Mouse (Mus musculus) adrenal gland, adult 8-10 months (tissue): Measurements from ENCODE around the gene Mcm10. TPM values are rescaled to one million over a fixed set of nuclear protein-coding genes. Genes with fewer than 3 reads are reported as not detected.
A peak's percentile ranks its signal among the peaks of the same experiment; 100 is the strongest.

ENCODE experiments used
- DNase-seq: peaks from one replicate; pipeline ENCODE4 v3.0.0; 2022
- total RNA-seq, 4 experiments: library from RNA; stranded (reverse); gene quantifications; 2 replicates each; pipeline ENCODE4 v1.2.4; 2022

Gene Mcm10
- 1 to 10 TPM; 2.0 to 7.3 (median 5.1) TPM for total RNA-seq

DNA sequence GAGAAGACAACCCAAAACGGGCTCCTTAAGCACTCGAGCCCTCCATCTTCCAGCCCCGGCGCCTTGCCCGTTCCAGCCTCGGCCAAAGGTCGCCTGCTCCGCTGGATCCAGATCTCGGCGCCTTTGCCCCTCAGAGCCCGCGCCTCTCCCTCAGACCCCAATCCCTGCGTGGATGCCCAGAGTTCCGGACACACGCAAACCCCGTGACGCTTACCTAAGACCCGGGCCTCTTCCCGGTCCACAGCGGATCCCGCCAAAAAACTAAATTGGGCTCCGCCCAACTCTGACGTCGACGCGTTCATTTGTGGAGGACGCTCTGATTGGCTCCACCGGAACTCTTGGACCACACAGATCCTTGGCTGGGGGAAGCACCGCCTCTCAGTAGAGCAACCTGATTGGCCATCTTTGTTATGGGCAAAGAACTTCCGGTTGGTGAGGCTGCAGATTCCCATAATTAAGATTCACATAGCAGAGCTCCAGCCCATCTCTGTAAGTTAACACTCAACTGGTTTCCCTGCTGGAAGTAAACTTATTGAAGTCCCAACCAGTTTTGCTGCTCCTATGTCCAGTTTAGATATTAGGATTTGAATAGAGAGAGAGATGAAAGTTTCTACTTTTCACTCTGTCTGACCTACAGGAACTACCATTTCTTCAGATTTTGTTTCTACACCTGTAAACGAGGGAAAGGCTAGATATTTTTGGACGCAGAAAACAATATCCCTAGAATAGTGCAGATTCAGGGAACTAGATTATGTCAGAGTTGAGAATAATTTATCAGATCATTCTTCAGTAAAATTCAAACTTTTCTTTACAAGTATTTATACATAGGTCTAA, at the start of gene Mcm10:
Gene Mcm10, minus strand, starts transcription at position 301 of the 834 bp plus-strand sequence.
- DNase-seq, result peak; percentile 93

DNA sequence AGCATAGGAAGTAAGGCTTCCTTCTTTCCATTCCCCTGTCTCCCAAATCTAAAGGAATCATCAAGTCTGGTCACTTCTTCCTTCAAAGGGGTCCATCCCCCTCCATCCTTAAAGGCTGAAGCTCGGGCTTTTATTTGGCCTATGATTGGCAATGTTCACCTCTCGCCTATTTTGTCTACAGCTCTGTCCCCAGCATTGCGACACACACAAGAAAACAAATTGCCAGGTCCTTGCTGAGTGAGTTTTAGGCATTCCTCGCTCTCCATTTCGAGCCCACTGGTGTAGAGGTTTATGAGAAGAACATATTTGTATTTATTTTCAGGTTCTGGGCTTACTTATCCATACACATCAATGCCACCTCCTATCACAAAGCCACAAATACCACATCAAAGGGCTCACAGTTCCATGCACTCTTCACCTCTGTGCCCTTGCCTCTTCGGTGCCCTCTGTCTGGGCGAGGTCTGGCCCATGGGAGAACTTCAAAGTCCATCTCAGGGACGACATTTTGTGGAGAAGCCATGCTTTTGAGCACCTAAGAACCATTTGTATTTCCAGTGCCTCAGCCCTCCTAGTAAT, 48.6 kb upstream of the Mcm10 start:
- no peak for DNase-seq

DNA sequence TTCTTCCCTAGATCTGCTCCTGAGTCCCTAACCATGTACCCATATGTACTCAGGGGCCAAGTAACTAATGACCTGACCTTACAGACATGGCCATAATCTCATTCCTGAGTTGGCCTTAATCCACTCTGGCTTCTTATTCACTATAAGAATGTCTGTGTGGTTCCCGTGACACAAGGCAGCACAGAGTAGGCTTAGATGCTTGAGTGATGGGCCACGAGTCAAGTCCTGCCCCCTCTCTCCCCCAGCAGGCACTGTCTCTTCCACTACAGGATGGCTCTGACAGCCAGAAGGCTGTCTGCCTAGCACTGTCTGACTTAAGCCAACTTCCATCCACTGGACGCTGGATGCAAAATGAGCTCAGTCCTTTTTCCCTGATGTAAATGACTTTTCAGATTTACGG, 47.4 kb upstream of the Mcm10 start:
- no peak for DNase-seq

DNA sequence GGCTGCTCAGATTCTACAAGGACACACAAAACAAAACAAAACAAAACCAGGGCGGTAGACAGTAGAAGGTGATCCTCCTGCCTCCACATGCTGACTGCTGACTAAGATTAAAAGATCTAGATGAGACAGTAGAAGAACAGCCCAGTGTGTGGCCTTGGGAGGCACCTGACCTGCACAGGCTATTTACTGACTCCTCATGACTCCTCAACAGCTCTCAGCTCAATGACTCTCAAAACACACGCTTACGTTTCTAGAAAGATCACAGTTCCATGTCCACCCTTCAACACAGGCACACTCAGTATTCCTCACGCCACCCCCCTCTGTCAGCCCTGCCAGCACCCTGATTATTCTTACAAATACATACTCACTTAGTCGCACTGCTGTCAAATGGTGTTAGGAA, 45.8 kb upstream of the Mcm10 start:
- no peak for DNase-seq

DNA sequence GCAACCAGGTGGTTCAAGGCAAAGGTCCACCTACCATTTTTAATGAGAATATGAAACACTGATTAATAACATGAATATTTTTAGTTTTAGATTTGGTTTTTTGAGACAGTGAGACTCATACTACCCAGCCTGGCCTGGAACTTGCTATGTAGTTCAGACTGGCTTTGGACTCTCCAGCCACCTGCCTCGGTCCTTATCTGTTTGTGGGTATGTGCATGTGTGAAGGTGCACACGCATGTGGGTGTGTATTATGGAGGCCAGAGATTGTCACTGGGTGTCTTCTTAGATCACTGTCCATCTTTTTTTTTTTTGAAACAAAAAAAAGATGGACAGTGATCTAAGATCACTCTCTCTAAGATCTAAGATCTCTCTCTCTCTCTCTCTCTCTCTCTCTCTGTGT, 38.0 kb upstream of the Mcm10 start:
- DNase-seq, result no peak

- no peak for DNase-seq
These were observed 34.4 kb upstream of the Mcm10 start for GRCm38 (mm10) chr2:5047016-5047415.

- DNase-seq, result no peak
These were observed 32.8 kb upstream of the Mcm10 start for GRCm38 (mm10) chr2:5045269-5045965.

GRCm38 (mm10) chr2:5044321-5044720, 31.7 kb upstream of the Mcm10 start:
- DNase-seq, result no peak

- DNase-seq, result no peak
These were observed 30.8 kb upstream of the Mcm10 start for GRCm38 (mm10) chr2:5043476-5043761.

DNA sequence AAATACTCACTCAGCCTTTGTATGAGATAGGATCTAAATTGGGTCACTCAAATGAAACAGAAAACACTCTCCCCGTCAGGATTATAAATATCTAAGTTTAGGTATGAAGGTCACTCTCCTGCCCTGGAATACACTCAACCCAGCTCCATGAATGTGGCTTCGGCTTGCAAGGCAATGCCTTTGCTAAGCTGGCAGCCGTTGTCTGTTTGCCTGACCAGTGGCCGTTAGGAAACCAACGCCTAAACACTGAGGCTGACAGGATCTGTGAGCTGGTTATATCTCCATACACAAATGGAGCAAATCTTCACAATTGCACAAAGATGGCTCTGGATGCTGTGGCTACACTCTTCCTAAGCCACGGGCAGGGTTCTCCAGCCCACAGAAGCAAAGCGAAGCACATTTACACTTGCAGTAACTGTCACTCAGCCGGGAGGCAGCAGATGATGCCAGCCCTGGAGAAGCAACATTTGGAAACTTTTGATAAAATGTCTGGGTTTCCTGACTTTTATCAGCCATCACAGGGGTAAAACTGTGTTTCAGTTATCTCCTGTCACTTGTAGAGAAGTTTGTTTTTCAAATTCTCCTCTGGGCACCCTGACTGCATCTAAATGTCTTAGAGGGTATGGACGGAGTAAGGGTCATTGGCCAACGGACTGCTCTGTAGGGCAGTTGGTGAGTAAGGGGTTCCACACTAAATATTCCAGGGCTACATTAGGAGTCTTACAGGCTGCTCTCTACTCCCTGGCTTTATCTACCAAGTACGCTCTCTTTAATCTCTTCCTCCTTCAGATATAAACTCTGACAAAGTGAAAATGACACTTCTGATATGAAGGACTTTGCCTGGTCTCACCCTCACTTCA, 30.3 kb upstream of the Mcm10 start:
- no peak for DNase-seq

- DNase-seq, result no peak
These were observed 29.3 kb upstream of the Mcm10 start for GRCm38 (mm10) chr2:5041854-5042253.

DNA sequence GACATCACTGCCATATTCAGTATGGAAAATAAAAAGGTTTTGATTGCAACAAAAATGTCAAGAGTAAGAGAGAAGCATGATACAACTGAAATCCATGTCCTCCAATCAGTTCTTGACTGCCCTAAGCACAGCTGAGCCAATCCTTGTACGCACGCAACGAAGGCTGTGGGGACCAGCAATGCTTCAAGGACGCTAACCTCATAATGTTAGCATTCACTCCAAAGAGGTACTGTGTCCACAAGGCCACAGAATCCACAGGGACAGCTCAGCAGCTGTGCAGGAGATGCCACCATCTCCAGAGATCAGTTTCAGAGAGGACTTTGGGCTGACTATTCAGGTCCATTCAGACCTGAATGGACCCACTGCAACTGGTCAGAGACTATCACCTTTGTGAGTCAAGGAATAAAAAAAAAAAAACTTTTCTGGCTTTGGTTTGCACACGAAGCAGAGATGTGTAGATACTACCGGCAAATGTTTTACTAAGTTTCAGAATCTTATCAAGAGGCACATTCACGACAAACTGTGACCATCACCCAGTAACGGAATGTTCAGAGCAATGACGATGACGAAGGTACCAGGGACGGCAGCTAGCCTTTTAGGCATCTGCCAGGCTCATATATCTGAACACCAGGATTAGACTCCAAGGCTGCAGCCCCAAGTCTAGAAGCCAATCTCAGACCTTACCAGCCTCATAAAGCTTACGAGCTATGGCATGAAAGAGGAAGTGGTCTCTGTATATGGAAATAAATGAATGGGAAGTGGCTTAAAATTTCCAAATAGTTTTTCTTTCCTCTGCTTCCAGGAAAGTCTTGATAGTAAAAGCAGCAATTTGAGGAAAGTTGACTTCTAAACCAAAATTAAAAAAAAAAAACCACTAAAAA, 27.9 kb upstream of the Mcm10 start:
- peak; percentile 60 for DNase-seq

GRCm38 (mm10) chr2:5039350-5040170, 27.0 kb upstream of the Mcm10 start:
- DNase-seq, result no peak

- no peak for DNase-seq
These were observed 25.7 kb upstream of the Mcm10 start for GRCm38 (mm10) chr2:5038320-5038719.

DNA sequence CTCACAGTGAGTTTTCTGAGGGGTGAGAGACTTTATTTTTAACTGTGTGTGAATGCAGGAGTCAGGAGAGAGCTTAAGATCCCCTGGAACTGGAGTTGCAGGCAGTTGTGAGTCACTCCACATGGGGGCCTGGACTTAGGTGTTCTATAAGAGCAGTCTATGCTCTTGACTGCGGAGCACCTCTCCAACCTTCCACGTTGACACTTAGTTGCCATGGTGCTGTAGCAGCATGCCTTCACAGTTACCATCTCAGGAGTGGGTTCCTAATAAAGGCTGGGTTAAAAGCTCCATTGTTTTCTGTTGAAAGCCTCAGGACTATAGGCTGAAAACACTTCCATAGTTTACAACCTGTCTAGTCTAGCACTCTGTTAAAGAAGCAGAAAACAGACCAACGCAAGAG, 24.8 kb upstream of the Mcm10 start:
- no peak for DNase-seq

DNA sequence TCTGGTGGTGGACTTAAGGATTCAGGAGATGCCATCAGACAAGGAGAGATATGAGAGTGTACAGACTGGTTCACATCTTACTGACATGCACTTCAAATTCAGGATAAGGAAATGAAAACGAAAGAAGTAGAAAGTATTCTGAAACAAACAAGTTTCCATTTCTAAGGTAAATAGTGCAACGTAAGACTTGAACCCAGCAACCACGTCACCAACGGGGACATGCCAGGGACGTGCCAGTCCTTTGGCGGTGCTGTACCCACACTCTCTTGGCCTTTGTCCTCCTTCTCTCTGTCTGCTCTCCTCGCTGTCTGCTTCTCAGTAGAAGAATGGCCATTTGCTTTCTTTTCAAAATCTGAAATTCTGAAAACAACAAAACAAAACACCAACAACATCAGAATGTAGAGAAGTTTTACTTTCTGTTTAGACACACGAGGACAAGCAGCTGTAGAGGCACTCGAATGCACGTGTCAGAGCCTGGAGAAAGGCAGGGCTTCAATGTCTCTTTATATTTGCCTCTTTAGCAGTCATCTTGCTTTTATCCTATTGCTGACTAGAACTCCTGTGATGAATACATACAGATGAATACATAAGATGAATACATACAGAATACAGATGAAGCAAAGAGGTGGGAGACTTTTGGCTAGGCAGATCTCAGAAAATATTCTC, 24.0 kb upstream of the Mcm10 start:
- DNase-seq, result no peak

DNA sequence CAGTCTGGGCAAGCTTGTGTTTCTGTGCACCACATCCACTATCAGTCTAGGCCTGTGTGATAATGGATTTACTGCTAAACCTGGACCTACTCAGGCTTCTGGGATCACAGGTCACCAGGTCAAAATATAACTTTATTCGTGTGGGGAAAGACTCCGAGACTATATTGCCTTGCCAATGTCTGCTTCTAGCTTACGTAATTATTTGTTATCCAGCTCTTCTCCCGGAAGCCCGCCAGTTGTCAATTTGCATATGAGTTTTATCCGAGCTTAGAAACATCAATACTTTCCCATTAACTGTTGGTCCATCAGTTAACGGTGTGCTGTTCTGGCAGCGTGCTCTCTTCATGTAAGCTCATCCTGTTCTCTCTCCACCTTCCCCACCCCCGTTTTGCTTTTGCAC, 22.6 kb upstream of the Mcm10 start:
- DNase-seq, result no peak

DNA sequence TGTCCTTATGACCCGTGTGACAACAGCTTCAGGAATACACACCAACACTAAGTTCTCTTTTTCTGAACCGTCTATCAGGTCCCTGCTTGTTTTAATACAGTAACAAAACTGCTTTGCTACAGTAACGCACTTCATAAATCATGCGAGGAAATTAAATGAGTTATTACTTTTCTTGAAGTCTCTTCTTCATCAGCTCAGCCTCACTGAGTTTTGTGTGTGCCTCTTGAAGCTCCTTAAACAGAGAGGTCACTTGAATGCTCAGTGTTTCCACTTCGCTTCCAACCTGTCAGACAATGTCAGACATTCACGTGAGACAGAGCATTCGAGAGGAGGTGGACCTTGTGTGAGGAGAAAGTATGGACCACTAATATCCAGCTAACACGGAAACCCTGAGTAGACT, 22.2 kb upstream of the Mcm10 start:
- DNase-seq, result no peak

- DNase-seq, result no peak
These were observed 21.2 kb upstream of the Mcm10 start for GRCm38 (mm10) chr2:5033546-5034420.
